Mouse (Mus musculus) E14TG2a.4 (cell line): ENCODE results near the gene Gm609.

Experiments
- CTCF ChIP-seq: conservative IDR thresholded peaks from 2 replicates; pipeline ENCODE4 v1.5.1; 2014; ENCODE audit warnings: low read length
- NANOG ChIP-seq: IDR thresholded peaks from 2 replicates; pipeline ENCODE4 v1.6.1; 2014; ENCODE audit warnings: borderline replicate concordance, low read length, mixed read lengths
- POU5F1 ChIP-seq: IDR thresholded peaks from 2 replicates; pipeline ENCODE4 v1.6.1; 2014; ENCODE audit warnings: low read length, borderline replicate concordance

DNA sequence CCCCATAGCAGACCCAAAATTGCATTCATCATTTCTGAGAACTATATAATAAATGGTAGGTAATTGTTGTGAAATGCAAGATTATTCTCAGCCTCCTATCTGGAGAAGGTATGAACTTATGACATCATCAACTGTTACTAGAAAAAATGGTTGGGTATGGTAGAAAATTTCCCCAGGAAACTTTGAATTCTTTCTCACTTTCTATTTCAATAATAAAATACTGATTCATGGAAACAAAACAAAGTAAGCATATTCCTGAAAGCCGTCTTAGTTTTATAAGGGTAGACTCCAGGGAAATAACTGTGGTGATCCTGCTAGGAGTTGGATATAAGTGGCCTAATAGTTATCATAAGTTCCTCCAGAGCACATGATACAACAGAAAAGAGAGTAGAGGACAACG, 103.7 kb downstream of the Gm609 start:
- TF ChIP-seq CTCF (no peak), POU5F1 (no peak), NANOG (no peak)
